Mouse (Mus musculus) midbrain, postnatal 0 days (tissue): ENCODE data around the gene Nat10. TPM values are rescaled to one million over a fixed set of nuclear protein-coding genes. Genes with fewer than 3 reads are reported as not detected.

Source experiments
- ATAC-seq: fragments of 200-750 bp; cut with Nextera tagmentation; 2 replicates; pipeline ENCODE4 v1.8.0; 2017; ENCODE audit warnings: moderate number of reproducible peaks, mild to moderate bottlenecking, moderate TSS enrichment, moderate library complexity; ENCODE audit not compliant: low FRiP score
- DNase-seq: peaks from one replicate; pipeline ENCODE4 v3.0.0-alpha.2; 2015; ENCODE audit warnings: low spot score
- H3K27ac ChIP-seq: fragments of 300-500 bp; sonication (generic); 2 replicates; pipeline ENCODE4 v1.5.1; 2014; ENCODE audit warnings: low read depth, mild to moderate bottlenecking, low read length, mixed read lengths
- H3K27me3 ChIP-seq: fragments of 300-500 bp; sonication (generic); 2 replicates; pipeline ENCODE4 v1.6.1; 2014; ENCODE audit warnings: low read length, control low read depth, mixed read lengths; ENCODE audit not compliant: insufficient read depth
- H3K36me3 ChIP-seq: fragments of 300-500 bp; sonication (generic); 2 replicates; pipeline ENCODE4 v1.6.1; 2014; ENCODE audit warnings: low read length, control low read depth, mixed read lengths; ENCODE audit not compliant: insufficient read depth
- H3K4me1 ChIP-seq: fragments of 300-500 bp; sonication (generic); 2 replicates; pipeline ENCODE4 v1.6.1; 2014; ENCODE audit warnings: mild to moderate bottlenecking, control low read depth, antibody characterized with exemption, low read length, mixed read lengths; ENCODE audit not compliant: insufficient read depth
- H3K4me2 ChIP-seq: fragments of 300-500 bp; sonication (generic); 2 replicates; pipeline ENCODE4 v1.6.1; 2014; ENCODE audit warnings: low read depth, mild to moderate bottlenecking, low read length, mixed read lengths; ENCODE audit not compliant: poor library complexity, severe bottlenecking
- H3K4me3 ChIP-seq: fragments of 300-500 bp; sonication (generic); 2 replicates; pipeline ENCODE4 v1.5.1; 2014; ENCODE audit warnings: low read depth, mild to moderate bottlenecking, low read length, moderate library complexity
- H3K9ac ChIP-seq: fragments of 300-500 bp; sonication (generic); replicated peaks from 2 replicates; pipeline ENCODE4 v1.6.1; 2014; ENCODE audit warnings: mild to moderate bottlenecking, low read length, moderate library complexity, mixed read lengths; ENCODE audit not compliant: poor library complexity, severe bottlenecking
- H3K9me3 ChIP-seq: fragments of 300-500 bp; sonication (generic); 2 replicates; pipeline ENCODE4 v1.6.1; 2016; ENCODE audit warnings: low read length, control low read depth
- CTCF ChIP-seq: IDR thresholded peaks from 2 replicates; pipeline ENCODE4 v1.5.1; 2016; ENCODE audit warnings: antibody characterized with exemption, mild to moderate bottlenecking
- WGBS: fragments of 180-500 bp; shearing (Covaris S2); extraction: QIAGEN DNeasy Blood & Tissue Kit; methylation state at CpG from one replicate; pipeline ENCODE4 v1.1.7; 2014; 5-methylcytosine and 5-hydroxymethylcytosine counted together
- polyA plus RNA-seq: library from polyadenylated mRNA; unstranded; fragments of >200 nt; fragmentation: Nextera tagmentation; extraction: Ambion mirVana; gene quantifications from 2 replicates; pipeline ENCODE4 v1.2.1, GENCODE M21; 2015
- total RNA-seq: library from RNA; depleted of rRNA; stranded (reverse); fragments of >200 nt; gene quantifications from 2 replicates; pipeline ENCODE4 v1.2.3, GENCODE M21; 2014; rRNA removed

Gene Nat10
- total and polyA plus RNA-seq, 2 experiments from 2014 or later = 15.9 to 37.0 TPM

GRCm38 (mm10) chr2:103675391-103675790 is 85.7 kb downstream of the Nat10 start:
- no peaks in the 10 kb centered on the region for H3K4me1 ChIP-seq
- no peaks in the 10 kb centered on the region for H3K27me3 ChIP-seq
- no peak for ATAC-seq
- no peak overlapping the region for H3K4me2 ChIP-seq
- 95% methylated on average over 5 of the region's 5 CpGs for WGBS
- H3K9ac ChIP-seq = no peak overlapping the region
- DNase-seq = no peak
- no peak overlapping the region for H3K4me3 ChIP-seq
- H3K36me3 ChIP-seq = no peaks in the 10 kb centered on the region
- no peak for TF ChIP-seq CTCF
- H3K9me3 ChIP-seq = no peaks in the 10 kb centered on the region
- H3K27ac ChIP-seq = no peak overlapping the region

GRCm38 (mm10) chr2:103673609-103674008 is 87.5 kb downstream of the Nat10 start:
- WGBS = 80% methylated on average over 4 of the region's 4 CpGs
- Histone ChIP-seq H3K4me1 (no peaks in the 10 kb centered on the region; the same call in 1 of the 2 replicates), H3K4me2 (no peak overlapping the region), H3K9me3 (no peaks in the 10 kb centered on the region), H3K4me3 (no peak overlapping the region), H3K27me3 (no peaks in the 10 kb centered on the region), H3K27ac (no peak overlapping the region), H3K9ac (no peak overlapping the region), H3K36me3 (no peaks in the 10 kb centered on the region)
- ATAC-seq (no peak), DNase-seq (no peak)
- no peak for TF ChIP-seq CTCF

- no peak for DNase-seq
- H3K4me1 ChIP-seq = no peaks in the 10 kb centered on the region; the same call in 1 of the 2 replicates
- WGBS = 80% methylated on average over 7 of the region's 7 CpGs
Measured at GRCm38 (mm10) chr2:103672573-103673119, 88.4 kb downstream of the Nat10 start.

More at GRCm38 (mm10) chr2:103672573-103673119, 88.4 kb downstream of the Nat10 start:
- H3K9ac ChIP-seq = no peak overlapping the region
- no peak for TF ChIP-seq CTCF
- no peak overlapping the region for H3K4me3 ChIP-seq
- no peaks in the 10 kb centered on the region for H3K36me3 ChIP-seq
- ATAC-seq = no peak
- no peaks in the 10 kb centered on the region for H3K27me3 ChIP-seq
- no peaks in the 10 kb centered on the region for H3K9me3 ChIP-seq
- H3K27ac ChIP-seq = no peak overlapping the region
- H3K4me2 ChIP-seq = no peak overlapping the region

Other genes with a start within 250 kb of the Nat10 start
- 21.8 and 22.0 TPM in 2 replicates for gene Abtb2, start 195.0 kb downstream of the Nat10 start, total RNA-seq
- gene Abtb2, start 195.0 kb downstream of the Nat10 start, polyA plus RNA-seq = 7.4 and 7.6 TPM in 2 replicates
- gene Caprin1, start 36.4 kb upstream of the Nat10 start, total RNA-seq = 269 and 307 TPM in 2 replicates
- 211 and 226 TPM in 2 replicates for gene Caprin1, start 36.4 kb upstream of the Nat10 start, polyA plus RNA-seq
- gene Lmo2, start 196.7 kb upstream of the Nat10 start, total RNA-seq = 16.1 and 22.2 TPM in 2 replicates
- gene Lmo2, start 196.7 kb upstream of the Nat10 start, polyA plus RNA-seq = 22.9 and 23.4 TPM in 2 replicates